Comparison of ENCODE assay signal across 1 mouse cellular context in the genomic region with DNA sequence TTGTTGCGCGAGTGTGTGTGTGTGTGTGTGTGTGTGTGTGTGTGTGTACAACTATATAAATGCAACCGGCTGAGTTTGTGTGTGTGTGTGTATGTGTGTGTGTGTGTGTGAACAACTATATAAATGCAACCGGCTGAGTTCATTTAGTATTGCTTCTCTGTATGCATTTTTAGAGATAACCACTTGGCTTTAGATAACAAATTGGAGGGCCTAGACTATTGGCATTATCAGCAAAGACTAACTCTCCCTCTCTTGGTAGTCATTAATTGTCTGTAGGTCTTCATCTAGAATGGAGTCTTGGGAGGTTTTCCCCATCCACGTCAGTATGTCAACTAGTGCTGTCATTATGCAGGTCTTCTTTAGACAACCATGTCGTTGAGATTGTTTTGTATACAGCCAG.
TF ChIP-seq lines count a peak whose summit lies in the region.

No protein-coding gene starts in this region.

TF ChIP-seq in MEL, 35 proteins besides CTCF, POLR2A, EP300 and RAD21:
- TF ChIP-seq MYC (IDR thresholded peaks at IDR 0.05; ENCODE audit: low read depth, low read length) = no peak
- no peak for TF ChIP-seq TBP (IDR thresholded peaks at IDR 0.05; ENCODE audit: low read depth, low read length)
- peak; percentile 43; the same call in 1 of the 2 replicates for TF ChIP-seq GATA1 (IDR thresholded peaks at IDR 0.05; ENCODE audit: low read depth, low read length)
TF ChIP-seq in MEL: peak in this region for 1.
